Mouse (Mus musculus) neutrophil, adult 5-6 weeks (primary cell): Measurements from ENCODE around the gene 6430548M08Rik. TPM values are rescaled to one million over a fixed set of nuclear protein-coding genes. Genes with fewer than 3 reads are reported as not detected.

Experiments used
- ATAC-seq: fragments of 151-379, 151-347 bp; 2 replicates; pipeline ENCODE4 v1.8.0; 2017; ENCODE audit warnings: mild to moderate bottlenecking, moderate TSS enrichment; ENCODE audit not compliant: insufficient number of reproducible peaks, poor library complexity, low FRiP score, severe bottlenecking; ENCODE audit errors: extremely low read depth
- total RNA-seq: library from RNA; stranded (forward); fragments of 200-1000 nt; gene quantifications from 2 replicates; pipeline ENCODE4 v1.2.3, GENCODE M21; 2017

Gene 6430548M08Rik
- total RNA-seq, 1 experiment from 2014 or later, result 97.9 TPM

- peak; percentile 52 for ATAC-seq
Observed at GRCm38 (mm10) chr8:120131158-120131557, 17.2 kb downstream of the 6430548M08Rik start.

DNA sequence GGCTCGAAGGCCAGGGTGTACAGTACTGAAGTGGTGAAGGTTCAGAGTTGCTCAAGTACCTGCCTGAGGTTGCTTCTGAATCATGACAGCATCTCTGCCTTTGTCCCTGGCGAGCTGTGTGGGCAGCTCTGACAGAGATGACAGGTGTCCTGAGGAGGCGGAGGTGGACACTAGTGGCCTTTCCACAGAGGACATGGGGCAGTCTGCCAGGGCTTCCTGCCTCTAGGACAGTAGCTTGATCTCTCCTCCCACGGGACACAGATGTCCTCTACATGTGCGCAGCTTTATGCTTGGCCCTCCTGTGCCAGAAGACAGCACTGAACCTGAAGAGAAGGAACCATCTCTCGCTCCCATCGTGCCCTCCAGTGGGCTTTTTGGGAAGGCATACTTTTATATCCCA, 19.2 kb downstream of the 6430548M08Rik start:
- ATAC-seq, result no peak

DNA sequence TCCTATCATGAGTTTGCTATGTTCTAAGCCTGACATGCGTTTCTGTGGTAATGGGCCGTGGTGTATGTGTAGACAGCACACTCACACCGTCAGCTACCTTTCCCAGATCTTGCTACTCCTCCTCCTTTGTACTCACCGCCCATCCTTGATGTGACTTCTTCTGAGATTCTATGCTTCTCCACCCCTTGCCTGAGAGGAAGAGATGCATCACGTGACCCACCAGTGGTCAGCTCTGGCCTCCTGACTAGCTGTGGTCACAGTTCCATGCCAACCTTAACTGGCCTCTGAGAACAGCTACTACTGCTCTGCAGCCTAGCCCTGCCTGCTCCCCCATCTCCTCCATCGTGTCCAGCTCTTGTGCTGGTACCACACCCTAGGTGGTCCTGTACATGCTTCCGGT, 21.7 kb downstream of the 6430548M08Rik start:
- ATAC-seq, result no peak

DNA sequence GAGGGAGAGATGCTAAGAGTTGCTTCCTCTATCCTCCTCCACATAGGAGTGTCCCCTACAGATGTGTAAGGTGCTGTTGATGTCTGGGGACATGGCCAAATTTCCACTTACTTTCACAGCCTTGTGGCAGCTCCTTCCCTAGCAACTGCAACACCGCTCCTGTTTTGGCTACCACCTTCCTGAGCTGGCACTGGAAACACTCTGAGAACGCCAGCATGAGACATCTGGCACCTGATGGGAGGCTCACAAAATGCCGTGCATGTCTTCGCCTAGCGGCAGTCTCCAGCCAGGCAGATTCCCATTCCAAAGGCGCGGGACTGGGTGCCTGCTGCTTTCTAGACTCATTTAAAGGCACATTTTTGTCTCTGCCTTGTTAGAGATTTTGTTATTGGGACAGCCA, 22.7 kb downstream of the 6430548M08Rik start:
- no peak for ATAC-seq

DNA sequence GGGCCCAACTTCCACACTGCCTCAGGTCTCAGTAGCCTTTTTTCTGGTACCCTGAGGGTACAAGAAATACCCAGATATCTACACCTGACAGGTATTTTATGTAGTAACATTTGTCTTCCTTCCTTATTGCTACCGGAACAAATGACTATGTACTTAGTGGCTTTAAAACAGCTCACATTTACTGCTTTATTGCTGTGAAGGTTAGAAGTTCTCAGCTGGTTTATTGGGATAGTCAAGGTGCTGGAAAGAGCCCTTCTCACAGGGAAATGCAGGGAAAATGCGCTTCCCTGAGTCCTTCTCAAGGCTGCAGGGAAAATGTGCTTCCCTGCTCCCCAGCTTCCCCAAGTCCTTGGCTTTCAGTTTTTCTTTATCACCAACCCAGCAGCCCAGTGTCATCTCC, 25.0 kb downstream of the 6430548M08Rik start:
- ATAC-seq, result no peak

GRCm38 (mm10) chr8:120140769-120141168, 26.8 kb downstream of the 6430548M08Rik start:
- no peak for ATAC-seq

GRCm38 (mm10) chr8:120143911-120144651, 30.1 kb downstream of the 6430548M08Rik start:
- ATAC-seq, result no peak

- no peak for ATAC-seq
Observed at GRCm38 (mm10) chr8:120144652-120145301, 30.8 kb downstream of the 6430548M08Rik start.

GRCm38 (mm10) chr8:120146051-120146450, 32.1 kb downstream of the 6430548M08Rik start:
- no peak for ATAC-seq

DNA sequence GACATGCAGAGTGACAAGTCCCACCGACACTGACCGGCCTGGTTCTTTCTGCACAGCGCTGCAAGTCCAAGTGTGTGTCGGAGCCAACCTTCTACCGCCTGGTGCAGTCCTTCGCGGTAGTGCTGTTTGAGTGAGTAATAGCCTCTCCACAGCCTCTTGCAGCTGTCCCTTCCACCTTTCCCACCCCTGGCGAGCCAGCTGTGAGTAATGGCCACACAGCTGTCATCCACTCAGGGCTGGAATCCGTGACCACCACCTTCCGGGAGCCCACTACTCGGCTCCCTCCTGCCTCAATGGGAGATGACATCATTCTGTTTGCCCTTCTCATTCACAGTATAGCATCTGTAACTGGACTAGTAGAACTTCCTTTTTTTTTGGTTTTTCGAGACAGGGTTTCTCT, 36.1 kb downstream of the 6430548M08Rik start:
- ATAC-seq, result no peak

DNA sequence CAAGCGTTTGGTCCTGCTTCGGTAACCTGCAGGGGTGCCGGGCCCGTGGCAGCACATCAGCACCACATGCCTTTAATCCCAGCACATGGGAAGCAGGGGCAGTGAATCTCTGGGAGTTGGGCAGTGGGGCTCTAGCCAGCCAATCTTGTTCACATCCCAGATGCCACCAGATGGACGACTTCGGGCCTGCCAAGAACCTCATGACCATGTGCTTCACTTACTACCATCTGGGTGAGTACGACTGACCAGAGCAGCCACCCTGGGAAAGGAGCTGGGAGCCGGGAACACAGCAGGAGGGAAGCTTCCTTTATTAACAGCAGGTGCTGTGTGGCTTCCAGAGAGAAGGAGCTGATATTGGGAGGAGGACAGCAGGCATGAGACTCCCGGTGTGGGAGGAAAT, 37.2 kb downstream of the 6430548M08Rik start:
- no peak for ATAC-seq

GRCm38 (mm10) chr8:120152636-120153035, 38.7 kb downstream of the 6430548M08Rik start:
- peak; percentile 10; the same call in 1 of the 2 replicates for ATAC-seq

- ATAC-seq, result no peak
Observed at GRCm38 (mm10) chr8:120160366-120160765, 46.4 kb downstream of the 6430548M08Rik start.

GRCm38 (mm10) chr8:120161658-120162403, 47.9 kb downstream of the 6430548M08Rik start:
- no peak for ATAC-seq

DNA sequence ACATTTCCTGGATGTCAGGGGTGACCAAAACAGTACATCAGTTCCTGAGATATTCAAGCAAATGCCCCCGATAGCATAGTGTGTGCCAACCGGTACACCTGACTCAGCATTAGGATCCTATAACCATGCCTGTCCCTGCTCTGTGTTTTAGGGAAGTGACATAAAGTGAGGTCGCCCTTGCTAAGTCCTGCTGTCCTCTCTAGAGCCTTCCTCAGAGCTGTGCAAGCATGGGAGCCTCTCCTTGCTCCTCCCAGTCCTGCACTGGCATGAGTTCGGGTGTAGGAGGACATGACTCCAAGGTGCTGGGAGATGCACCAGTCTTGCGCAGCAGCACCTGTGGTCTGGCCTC, 48.4 kb downstream of the 6430548M08Rik start:
- ATAC-seq, result no peak

DNA sequence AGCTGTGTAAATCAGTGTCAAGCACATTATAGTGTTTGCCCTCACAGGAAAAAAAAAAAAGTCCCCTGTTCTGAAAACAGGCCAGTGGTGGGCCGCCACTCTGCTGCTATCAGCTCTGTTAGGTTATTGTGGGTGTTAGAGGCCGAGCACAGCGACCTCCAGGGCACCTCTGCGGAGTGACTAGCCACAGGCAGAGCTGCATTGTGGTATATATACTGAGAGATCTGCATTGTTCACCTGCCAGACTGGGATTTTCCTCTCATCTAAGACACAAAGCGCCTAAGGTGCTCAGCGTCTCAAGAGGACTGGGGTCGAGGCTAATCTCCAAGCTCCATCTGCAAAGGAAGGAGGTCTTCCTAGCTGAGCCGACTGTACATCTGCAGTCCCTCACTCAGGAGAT, 49.4 kb downstream of the 6430548M08Rik start:
- ATAC-seq, result no peak

DNA sequence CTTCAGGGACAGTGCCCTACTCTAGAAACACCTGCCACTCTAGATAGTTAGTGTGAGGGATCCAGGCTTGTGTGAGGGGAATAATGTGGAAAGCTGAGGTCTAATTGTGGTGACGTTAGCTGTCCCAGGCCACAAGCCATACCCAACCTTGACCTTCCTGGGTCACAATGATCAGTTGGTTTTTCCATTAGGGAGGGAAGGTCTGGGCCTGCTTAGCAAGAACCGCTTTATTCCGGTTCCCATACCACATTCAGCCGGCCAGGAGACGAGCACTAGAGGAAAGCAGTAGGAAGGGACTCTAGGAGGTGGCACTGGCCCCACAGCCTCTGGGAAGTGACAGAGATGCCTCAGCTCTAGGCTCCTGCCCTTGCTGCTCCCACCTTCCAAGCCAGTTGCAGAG, 50.1 kb downstream of the 6430548M08Rik start:
- ATAC-seq, result no peak

DNA sequence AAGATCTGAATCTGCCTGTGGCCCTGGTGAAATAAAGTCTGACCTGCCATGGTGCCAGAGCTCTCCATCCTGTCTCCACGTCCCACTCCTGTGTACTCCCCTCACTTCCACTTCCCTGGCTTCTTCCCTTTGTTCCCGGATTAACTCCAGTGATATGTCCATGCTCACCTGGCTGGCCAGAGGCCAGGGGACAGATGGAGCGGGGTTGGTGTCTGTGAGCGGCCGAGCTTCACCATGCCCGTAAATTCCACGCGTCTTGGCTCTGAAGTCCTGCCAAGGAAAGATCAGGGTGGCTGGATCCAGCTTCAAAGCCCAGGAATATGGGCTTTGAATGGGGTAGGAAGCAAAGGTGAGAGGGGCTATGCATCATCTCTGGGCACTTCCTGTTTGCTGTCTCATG, 53.2 kb downstream of the 6430548M08Rik start:
- no peak for ATAC-seq

GRCm38 (mm10) chr8:120167821-120168220, 53.9 kb downstream of the 6430548M08Rik start:
- ATAC-seq, result no peak

GRCm38 (mm10) chr8:120169119-120169518, 55.2 kb downstream of the 6430548M08Rik start:
- no peak for ATAC-seq
